Mouse (Mus musculus) G1E (cell line): ENCODE measurements around the gene Golph3.

ENCODE experiments used
- CTCF ChIP-seq: IDR thresholded peaks from 2 replicates; pipeline ENCODE4 v1.5.1; 2012; ENCODE audit warnings: low read depth, low read length, inconsistent platforms, mixed read lengths
- TAL1 ChIP-seq: conservative IDR thresholded peaks from 2 replicates; pipeline ENCODE4 v1.6.1; 2012; ENCODE audit warnings: low read depth, low read length, inconsistent platforms, mixed read lengths

DNA sequence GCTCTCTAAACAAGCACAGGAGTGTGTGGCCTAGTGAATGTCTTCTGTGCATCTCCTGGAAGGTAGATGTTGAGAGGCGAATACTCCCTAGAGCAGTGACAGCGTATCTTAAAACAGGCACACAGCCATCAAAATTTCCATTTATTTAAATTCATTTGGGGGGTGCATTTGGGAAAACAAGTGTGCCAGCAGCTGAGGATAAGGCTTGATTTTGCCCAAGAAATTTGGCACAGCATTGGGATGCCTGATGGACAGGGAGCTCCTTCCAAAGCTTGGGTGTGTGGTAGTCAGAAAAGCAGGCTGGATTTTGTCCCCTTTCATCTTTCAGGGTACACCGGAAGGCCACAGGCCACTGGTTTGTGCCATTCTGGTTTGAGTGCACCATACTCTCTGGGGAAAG, 48.8 kb downstream of the Golph3 start:
- TF ChIP-seq CTCF (no peak), TAL1 (no peak)
